In the genomic region with DNA sequence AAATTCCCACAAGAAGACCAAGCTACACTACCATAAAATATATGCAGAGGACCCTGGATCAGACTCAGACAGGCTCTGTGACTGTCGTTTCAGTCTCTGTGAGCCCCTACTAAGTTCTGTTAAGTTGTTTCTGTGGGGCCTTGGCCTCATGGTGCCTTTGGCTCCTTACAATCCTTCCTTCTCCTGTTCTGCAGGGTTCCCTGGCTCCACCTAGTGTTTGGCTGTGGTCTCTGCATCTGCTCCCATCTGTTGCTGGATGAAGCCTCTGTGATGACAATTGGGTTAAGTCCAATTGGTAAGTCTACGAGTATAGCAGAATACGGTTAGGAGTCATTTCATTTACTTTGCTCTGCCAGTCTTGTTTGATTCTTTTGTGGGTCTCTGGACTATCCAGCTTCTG, we compare ENCODE assay signal across 9 mouse cellular contexts. TPM values are rescaled to one million over a fixed set of nuclear protein-coding genes. Genes with fewer than 3 reads are reported as not detected.
A peak's percentile ranks its signal among the peaks of the same experiment; 100 is the strongest.
DNase-seq lines count a peak whose midpoint lies in the region; ATAC-seq and TF ChIP-seq lines count a peak whose summit lies in the region.
"Had no signal": no experiment of that assay in that cellular context is flagged by ENCODE, and none has a peak within 500 bp of the region (broad histone marks: within the 10 kb centered on the region; RNA-seq: fewer than 3 reads in every experiment).

No protein-coding gene starts in this region.

- WGBS in liver, embryonic 16.5 days (ENCODE audit: insufficient replicate concordance), result 21% methylated on average over 3 of the region's 3 CpGs

- intact Hi-C loops in gastrocnemius, adult 2 months (cut with DNase I), result loop anchor here (1.0 to 5.0 kb wide), 2 partner anchors 42 to 88 kb away; no protein-coding TSS in a partner anchor

- no peaks in the 10 kb centered on the region for H3K27me3 ChIP-seq in G1E (ENCODE audit: insufficient read depth, low read length)
- H3K27me3 ChIP-seq in liver, embryonic 16.5 days (ENCODE audit: control insufficient read depth, insufficient read depth, low read depth, low read length), result no peaks in the 10 kb centered on the region
- H3K27me3 ChIP-seq: lung, embryonic 15.5 days had no signal

- DNase-seq in 3T3-L1 (ENCODE audit: low read depth, low spot score) (peak; percentile 84), G1E (ENCODE audit: low spot score) (no peak)
- peak; percentile 73 to 81 for DNase-seq in cerebellum, adult 18-20 months
- peak; percentile 81 for DNase-seq in gastrocnemius, adult 2 months
- peak; percentile 83 to 87 for DNase-seq in kidney, postnatal 4 days
- DNase-seq in right cerebral cortex, adult 2 months (ENCODE audit: low spot score in 2 of 2), result peak; percentile 81 to 83
- peak; percentile 61 to 75 for DNase-seq in urinary bladder, postnatal 36 days (ENCODE audit: low spot score in 2 of 2)

- no peak overlapping the region for H3K4me3 ChIP-seq in G1E (ENCODE audit: low read depth, low read length)
- H3K4me3 ChIP-seq in gastrocnemius, adult 2 months, result no peak overlapping the region
- H3K4me3 ChIP-seq in liver, embryonic 16.5 days (ENCODE audit: low read depth, low read length), result no peak overlapping the region
- H3K4me3 ChIP-seq: lung, embryonic 15.5 days had no signal

- ATAC-seq in G1E (ENCODE audit: extremely low read depth, insufficient number of reproducible peaks, low FRiP score, poor library complexity, severe bottlenecking), result peak; percentile 23; the same call in 1 of the 2 replicates
- peak; percentile 66 for ATAC-seq in liver, embryonic 16.5 days (ENCODE audit: low read depth)

- H3K9ac ChIP-seq in liver, embryonic 16.5 days (ENCODE audit: low read depth, low read length), result peak overlapping the region; percentile 46
- H3K9ac ChIP-seq: lung, embryonic 15.5 days had no signal

- H3K27ac ChIP-seq in gastrocnemius, adult 2 months, result peak overlapping the region; percentile 84
- peak overlapping the region; percentile 60 for H3K27ac ChIP-seq in liver, embryonic 16.5 days (ENCODE audit: low read length)

- peaks cover 79% of the 10 kb centered on the region for H3K4me1 ChIP-seq in G1E (ENCODE audit: insufficient read depth, low read depth, low read length)
- H3K4me1 ChIP-seq in liver, embryonic 16.5 days (ENCODE audit: control insufficient read depth, low read depth, low read length), result peaks cover 51% of the 10 kb centered on the region
- H3K4me1 ChIP-seq: lung, embryonic 15.5 days had no signal

- H3K4me2 ChIP-seq in liver, embryonic 16.5 days (ENCODE audit: low read depth, low read length), result 0 out of 2 replicates have a peak overlapping the region, but pooled peaks have one; percentile 3
- H3K4me2 ChIP-seq: lung, embryonic 15.5 days had no signal

- peak; percentile 80 for TF ChIP-seq CTCF in G1E (IDR thresholded peaks at IDR 0.05; ENCODE audit: low read depth, low read length)
- peak; percentile 91 for TF ChIP-seq CTCF in gastrocnemius, adult 2 months (IDR thresholded peaks at IDR 0.05)

- H3K36me3 ChIP-seq in G1E (replicated peaks), result no peaks in the 10 kb centered on the region
- no peaks in the 10 kb centered on the region for H3K36me3 ChIP-seq in liver, embryonic 16.5 days (ENCODE audit: control insufficient read depth, insufficient read depth)
- H3K36me3 ChIP-seq: lung, embryonic 15.5 days had no signal

- H3K9me3 ChIP-seq in G1E (replicated peaks), result no peaks in the 10 kb centered on the region
- H3K9me3 ChIP-seq in liver, embryonic 16.5 days (replicated peaks; ENCODE audit: control insufficient read depth, low read length), result no peaks in the 10 kb centered on the region
- H3K9me3 ChIP-seq: lung, embryonic 15.5 days had no signal

RNA-seq across cellular contexts. Expression of a gene that starts 1.5 kb away (rescaled TPM):
- total RNA-seq in G1E (2014; fragmentation: Nextera tagmentation), result 10.5 and 64.3 TPM in 2 replicates
- total RNA-seq in G1E (2017), result 1.5 and 2.3 TPM in 2 replicates
- polyA plus RNA-seq in G1E (2012), result 0.12 and 0.18 TPM in 2 replicates
- total RNA-seq in gastrocnemius, adult 2 months (2021), result under 1 TPM; 0.43 to 0.59 TPM
- 120 and 126 TPM in 2 replicates for polyA plus RNA-seq in liver, embryonic 16.5 days (2015; fragmentation: Nextera tagmentation; extraction: Ambion mirVana)
